Mouse (Mus musculus): ENCODE measurements around the gene Kctd3.

Kctd3 gene

DNA sequence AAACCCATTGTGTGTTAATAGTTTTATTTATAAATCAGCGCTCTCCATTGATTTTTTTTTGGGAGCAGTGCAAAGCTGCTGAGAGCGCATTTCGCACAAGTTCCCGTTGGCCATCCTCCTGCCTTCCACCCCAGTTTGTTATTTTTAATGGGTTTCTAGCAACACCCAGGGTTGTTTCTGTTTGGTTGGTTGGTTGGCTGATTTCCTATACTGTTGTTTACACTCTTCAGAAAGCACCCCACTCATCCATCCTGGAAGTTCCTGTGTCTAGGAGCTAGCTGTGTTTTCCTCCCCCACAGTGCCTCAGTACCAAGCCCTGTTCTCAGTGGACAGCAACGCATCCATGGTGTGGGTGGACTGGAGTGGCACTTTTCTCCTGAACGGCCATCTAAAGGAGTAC, 56.5 kb downstream of the Kctd3 start:
- ChIA-PET POLR2A (interaction anchor here in 1 of 4 experiments (0.8 kb wide), 1 partner anchor 62 kb away, joined by 4 read pairs; no protein-coding TSS in a partner anchor), CTCF (interaction anchor here in 1 of 4 experiments (0.5 kb wide), 1 partner anchor 156 kb away, joined by 4 read pairs; no protein-coding TSS in a partner anchor)

DNA sequence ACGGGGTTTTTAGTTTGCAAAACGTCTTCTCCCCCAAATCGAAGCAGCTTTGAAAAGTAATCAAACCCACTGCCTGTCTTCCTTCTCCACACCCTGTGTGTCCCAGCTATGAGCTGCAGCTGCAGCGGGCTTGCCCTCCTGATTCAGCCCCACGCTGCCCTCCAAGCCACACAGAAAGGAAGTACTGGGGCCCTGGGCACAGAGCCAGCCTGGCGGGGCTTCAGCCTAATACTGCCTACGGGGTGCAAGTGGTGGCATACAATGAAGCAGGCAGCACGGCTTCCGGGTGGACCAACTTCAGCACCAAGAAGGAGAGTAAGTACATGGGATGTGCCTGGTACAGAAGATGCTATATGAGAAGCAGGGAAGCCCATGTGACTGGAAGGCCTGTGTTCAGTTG, 59.4 kb downstream of the Kctd3 start:
- ChIA-PET POLR2A (no interaction called here), CTCF (interaction anchor here (0.5 to 1.3 kb wide), 35 partner anchors 8 to 1842 kb away, joined by 3 to 12 read pairs (median 4); no protein-coding TSS in a partner anchor)

- ChIA-PET POLR2A (interaction anchor here in 1 of 4 experiments (0.7 kb wide), 1 partner anchor 209 kb away, joined by 3 read pairs; no protein-coding TSS in a partner anchor), CTCF (interaction anchor here (0.5 to 1.3 kb wide), 39 partner anchors 8 to 1841 kb away, joined by 3 to 12 read pairs (median 4); no protein-coding TSS in a partner anchor)
Observed at GRCm38 (mm10) chr1:188947794-188948193, 59.8 kb downstream of the Kctd3 start.

DNA sequence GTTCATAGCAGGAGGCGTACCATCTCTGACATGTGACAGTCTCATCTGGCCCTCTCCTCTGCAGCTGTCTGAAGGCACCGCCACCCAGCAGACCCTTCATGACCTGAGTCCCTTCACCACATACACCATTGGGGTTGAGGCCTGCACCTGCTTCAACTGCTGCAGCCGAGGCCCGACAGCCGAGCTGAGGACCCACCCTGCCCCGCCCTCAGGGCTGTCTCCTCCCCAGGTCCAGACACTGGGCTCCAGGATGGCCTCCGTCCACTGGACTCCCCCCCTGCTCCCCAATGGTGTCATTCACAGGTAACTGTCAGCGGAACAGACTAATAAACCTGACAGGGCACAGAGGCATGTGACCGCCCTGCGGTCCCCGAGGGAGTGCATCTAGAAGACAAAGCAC, 60.8 kb downstream of the Kctd3 start:
- ChIA-PET POLR2A (no interaction called here), CTCF (interaction anchor here in 1 of 4 experiments (1.0 kb wide), 1 partner anchor 18 kb away, joined by 3 read pairs; no protein-coding TSS in a partner anchor)

DNA sequence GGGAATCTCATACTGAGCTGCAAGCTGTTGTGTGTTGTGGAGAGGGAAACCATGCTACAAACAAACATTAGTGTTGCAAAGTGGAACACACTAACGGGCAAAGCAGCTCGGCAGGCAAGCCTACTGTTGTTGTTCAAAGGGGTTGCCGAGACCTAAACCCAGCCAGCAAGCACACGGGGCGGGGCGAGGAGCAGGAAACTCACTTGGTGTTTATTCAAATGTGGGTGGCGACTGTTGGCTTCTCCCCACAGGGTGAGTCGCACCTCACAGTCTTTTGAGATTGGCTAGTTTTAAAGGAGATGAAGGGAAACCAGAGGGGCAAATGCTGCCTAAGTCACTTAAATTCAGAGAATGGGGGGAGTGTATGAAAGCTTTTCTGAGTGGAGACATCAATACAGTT, 62.3 kb downstream of the Kctd3 start:
- POLR2A ChIA-PET: interaction anchor here in 1 of 4 experiments (0.8 to 1.2 kb wide), 2 partner anchors 62 to 371 kb away, joined by 3 read pairs; partner anchors contain the start of gene Kctd3
- CTCF ChIA-PET: interaction anchor here in 1 of 4 experiments (0.5 kb wide), 1 partner anchor 294 kb away, joined by 7 read pairs; no protein-coding TSS in a partner anchor

DNA sequence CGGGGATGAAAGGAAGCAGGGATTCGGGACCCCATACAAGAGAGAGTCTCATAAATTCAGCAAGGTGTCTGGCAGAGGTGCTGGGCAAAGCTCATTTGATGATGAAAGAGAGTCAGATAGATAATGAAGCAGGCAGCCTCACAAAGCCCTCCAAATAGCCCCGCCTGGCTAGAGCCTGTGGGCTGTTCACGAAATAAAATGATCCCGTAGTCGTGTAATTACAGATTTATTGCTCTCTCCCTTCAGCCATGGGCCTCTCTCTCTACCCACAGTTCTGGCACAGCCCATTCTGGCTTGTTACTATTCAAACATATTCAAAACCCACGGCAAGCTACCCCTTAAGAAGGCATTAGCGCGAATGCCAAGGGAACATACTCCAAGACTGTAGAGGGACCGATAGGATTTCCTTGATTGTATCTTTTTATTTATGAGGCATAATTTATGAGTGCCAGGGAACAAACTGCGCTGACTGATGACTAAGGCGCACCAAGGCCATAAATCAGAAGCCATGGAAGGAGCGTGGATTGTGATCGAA, 70.3 kb downstream of the Kctd3 start:
- POLR2A ChIA-PET: no interaction called here
- CTCF ChIA-PET: no interaction called here

Data from embryonic stem cell, embryonic (primary cell).